Mouse (Mus musculus) common myeloid progenitor, adult 5-6 weeks (primary cell): ENCODE data around the gene Plekhd1. TPM values are rescaled to one million over a fixed set of nuclear protein-coding genes. Genes with fewer than 3 reads are reported as not detected.

Experiments used
- ATAC-seq: replicated peaks from 2 replicates; pipeline ENCODE4 v1.8.0; 2016; ENCODE audit warnings: low read depth, mild to moderate bottlenecking, moderate TSS enrichment, inconsistent platforms; ENCODE audit not compliant: poor library complexity, severe bottlenecking
- total RNA-seq: library from RNA; stranded (forward); fragments of 200-1000, 187-1606 nt; gene quantifications from 2 replicates; pipeline ENCODE4 v1.2.3, GENCODE M21; 2017

Gene Plekhd1
- total RNA-seq, 1 experiment from 2014 or later, result not detected

GRCm38 (mm10) chr12:80744614-80745013 lies 52.2 kb downstream of the Plekhd1 start:
- no peak for ATAC-seq

- ATAC-seq, result no peak
These were observed 53.8 kb downstream of the Plekhd1 start for GRCm38 (mm10) chr12:80746031-80746813.

DNA sequence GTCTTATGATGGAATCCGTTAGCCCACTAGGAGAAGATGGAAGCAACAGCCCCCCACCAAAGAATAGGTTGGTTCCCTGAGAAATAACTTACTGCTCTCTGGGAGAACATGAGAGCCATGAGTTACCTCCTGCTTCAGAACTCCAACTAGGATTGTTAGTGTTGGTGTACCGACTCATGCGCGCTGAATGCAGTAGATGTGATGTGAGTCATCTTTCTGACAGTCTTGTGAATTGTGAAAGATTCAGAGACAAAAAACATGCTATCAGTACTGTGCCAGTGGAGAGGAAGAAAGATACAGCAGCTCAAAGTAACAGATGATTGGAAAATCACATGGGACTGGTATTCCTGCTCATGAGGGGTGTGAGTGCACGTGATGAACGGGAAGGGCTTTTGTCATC lies 59.2 kb downstream of the Plekhd1 start:
- ATAC-seq, result no peak

GRCm38 (mm10) chr12:80757751-80758558 lies 65.6 kb downstream of the Plekhd1 start:
- ATAC-seq, result peak; percentile 21; the same call in 1 of the 2 replicates

DNA sequence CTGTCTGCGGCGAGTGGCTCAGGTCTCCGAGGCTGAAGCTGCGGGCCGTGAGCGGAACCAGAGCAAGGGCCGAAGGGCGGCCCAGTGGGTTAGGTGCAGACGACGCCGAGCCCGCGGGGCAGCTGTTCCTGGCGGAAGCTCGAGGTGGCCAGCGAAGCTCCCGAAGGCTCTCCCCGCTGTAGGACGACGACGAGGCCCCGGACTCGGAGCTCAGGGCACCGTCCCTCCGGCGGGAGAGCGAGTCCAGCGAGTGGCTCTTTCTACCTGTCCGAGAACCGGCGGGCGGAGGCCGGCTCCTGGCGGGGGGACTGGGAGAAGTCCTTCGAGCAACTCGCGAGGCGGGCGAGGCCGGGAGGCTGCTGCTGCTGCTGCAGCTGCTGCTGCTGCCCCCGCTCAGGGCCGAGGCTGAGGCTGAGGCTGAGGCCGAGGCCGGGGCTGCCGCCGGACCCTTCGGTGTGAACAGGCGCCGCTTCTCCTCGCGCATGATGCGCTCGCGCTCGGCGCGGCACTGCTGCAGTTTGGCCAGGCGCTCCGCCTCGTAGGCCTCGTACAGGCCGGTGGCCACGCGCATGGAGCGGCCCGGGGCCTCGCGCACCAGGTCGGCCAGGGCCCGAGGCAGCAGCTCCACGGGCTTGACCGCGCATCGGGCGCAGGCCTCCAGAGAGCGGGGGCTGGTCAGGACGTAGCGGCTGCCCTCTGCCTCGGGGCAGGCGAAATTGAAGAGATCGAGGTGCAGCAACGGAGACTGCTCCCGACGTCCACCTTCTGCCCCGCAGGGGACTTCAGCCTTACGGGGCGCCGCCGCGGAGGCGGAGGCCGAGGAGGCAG lies 66.4 kb downstream of the Plekhd1 start:
- ATAC-seq, result no peak

- ATAC-seq, result no peak
These were observed 67.0 kb downstream of the Plekhd1 start for GRCm38 (mm10) chr12:80759387-80759712.

DNA sequence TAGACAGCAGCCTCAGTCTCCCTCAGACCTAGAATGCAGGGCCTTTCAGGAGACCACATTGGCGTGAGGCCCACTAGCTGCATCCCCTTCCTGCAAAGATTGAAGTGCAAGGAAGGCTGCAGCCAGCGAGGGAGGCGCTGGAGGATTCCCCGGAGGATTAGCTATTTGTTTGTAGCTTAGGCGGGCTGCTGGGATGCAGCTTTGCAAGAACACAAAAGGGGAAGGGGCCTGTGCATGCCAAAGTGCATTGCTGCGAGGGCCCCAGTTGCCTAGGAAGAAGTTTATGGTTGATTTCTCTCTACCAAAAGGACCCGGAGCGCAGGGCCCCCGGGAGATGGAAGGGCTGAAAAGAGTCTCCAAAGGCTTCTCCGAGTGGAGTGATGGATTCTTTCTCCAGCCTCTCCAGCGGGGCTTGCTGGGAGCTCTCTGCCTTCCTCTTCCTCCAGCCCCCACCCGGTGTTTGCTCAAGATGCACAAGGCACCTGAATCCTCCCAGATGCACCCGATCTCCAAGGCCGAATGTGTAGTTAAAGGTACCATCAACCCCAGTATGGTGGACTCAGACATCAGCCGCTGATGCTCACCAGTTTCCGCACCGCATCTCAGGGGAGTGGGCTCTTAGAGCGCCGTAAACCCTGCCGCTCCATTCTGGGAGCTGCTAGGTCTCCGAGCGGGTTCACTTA lies 67.5 kb downstream of the Plekhd1 start:
- no peak for ATAC-seq

DNA sequence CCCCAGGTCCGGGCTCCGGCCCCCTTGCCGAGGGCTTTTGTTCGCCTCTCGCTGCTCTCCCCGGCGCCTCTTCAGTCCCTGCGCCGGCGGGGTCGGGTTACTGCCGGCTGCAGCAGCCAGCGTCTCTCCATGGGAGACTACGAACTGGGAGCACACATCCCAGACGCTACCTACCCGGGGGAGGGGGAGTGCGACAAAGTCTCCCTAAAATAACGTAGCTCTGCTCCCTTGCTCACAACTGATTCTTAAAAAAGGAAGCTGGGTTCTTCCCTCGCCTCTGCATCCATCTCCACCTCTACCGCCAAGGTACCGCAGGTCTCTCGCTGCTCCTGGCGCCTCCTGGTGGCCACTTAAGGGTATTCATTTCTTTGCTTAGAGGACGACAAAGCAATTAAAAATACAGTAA lies 68.0 kb downstream of the Plekhd1 start, which contains the start of gene Ccdc177:
Gene Ccdc177, minus strand, starts transcription at position 292 of the 406 bp plus-strand sequence.
- peak; percentile 85 for ATAC-seq

GRCm38 (mm10) chr12:80762982-80763381 lies 70.6 kb downstream of the Plekhd1 start:
- no peak for ATAC-seq

- ATAC-seq, result no peak
These were observed 71.7 kb downstream of the Plekhd1 start for GRCm38 (mm10) chr12:80764116-80764515.

DNA sequence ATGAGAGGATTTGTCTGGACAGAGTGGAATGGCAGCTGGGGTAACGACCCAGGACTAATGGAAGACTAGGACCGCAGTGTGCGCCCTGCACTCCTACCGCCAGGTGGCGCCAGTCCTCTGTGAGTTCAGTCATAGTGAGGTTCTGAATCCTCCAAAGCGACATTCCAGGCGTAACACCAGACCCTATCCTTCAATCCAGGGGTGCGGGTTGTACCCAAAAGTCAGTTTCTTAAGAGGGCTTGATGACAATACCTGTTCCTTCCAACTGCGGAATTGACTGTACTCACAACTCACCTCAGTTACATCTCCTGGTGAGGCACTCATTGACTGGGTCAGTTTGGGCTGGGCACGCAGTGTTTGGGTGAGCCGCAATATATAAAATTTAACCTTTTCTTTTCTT lies 77.3 kb downstream of the Plekhd1 start:
- peak; percentile 88 for ATAC-seq

Other genes with a start within 250 kb of the Plekhd1 start
- 11.9 and 17.7 TPM in 2 replicates for gene Exd2, start 229.5 kb upstream of the Plekhd1 start, total RNA-seq
- gene Galnt16, start 174.3 kb upstream of the Plekhd1 start, total RNA-seq, result not detected in 2 replicates
- gene Slc39a9, start 48.7 kb upstream of the Plekhd1 start, total RNA-seq, result 14.1 and 16.4 TPM in 2 replicates
- 115 and 128 TPM in 2 replicates for gene Erh, start 48.2 kb upstream of the Plekhd1 start, total RNA-seq
- 0.14 and 0.29 TPM in 2 replicates for gene Ccdc177, start 68.1 kb downstream of the Plekhd1 start, total RNA-seq
- gene Susd6, start 97.9 kb downstream of the Plekhd1 start, total RNA-seq, result 18.4 and 22.4 TPM in 2 replicates